In genomic region chr6:147043633-147044032, GRCm38 (mm10) we compare ENCODE assay signal across 8 mouse cellular contexts. TPM values are rescaled to one million over a fixed set of nuclear protein-coding genes. Genes with fewer than 3 reads are reported as not detected.
A peak's percentile ranks its signal among the peaks of the same experiment; 100 is the strongest.
DNase-seq lines count a peak whose midpoint lies in the region; ATAC-seq and TF ChIP-seq lines count a peak whose summit lies in the region.

No protein-coding gene starts in this region.

- intact Hi-C loops in heart, postnatal 14 days (cut with DNase I), result no loop called here

- H3K4me3 ChIP-seq in heart, embryonic 15.5 days, result peak overlapping the region; percentile 92
- H3K4me3 ChIP-seq in hindbrain, embryonic 16.5 days (ENCODE audit: low read length), result peak overlapping the region; percentile 91
- peak overlapping the region; percentile 57 for H3K4me3 ChIP-seq in myocyte

- 36% methylated on average over 7 of the region's 7 CpGs for WGBS in heart, embryonic 15.5 days
- WGBS in hindbrain, embryonic 16.5 days, result 62% methylated on average over 7 of the region's 7 CpGs

- H3K27me3 ChIP-seq in heart, embryonic 15.5 days, result no peaks in the 10 kb centered on the region
- no peaks in the 10 kb centered on the region for H3K27me3 ChIP-seq in hindbrain, embryonic 16.5 days (replicated peaks; ENCODE audit: control insufficient read depth, insufficient read depth, low read length)
- no peaks in the 10 kb centered on the region for H3K27me3 ChIP-seq in myocyte (ENCODE audit: control insufficient read depth, insufficient read depth, insufficient read length)

- H3K36me3 ChIP-seq in heart, embryonic 15.5 days, result peaks cover 25% of the 10 kb centered on the region
- peaks cover under 1% of the 10 kb centered on the region; the same call in 1 of the 2 replicates for H3K36me3 ChIP-seq in hindbrain, embryonic 16.5 days (ENCODE audit: control insufficient read depth, insufficient read depth, low read length)
- peaks cover 10% of the 10 kb centered on the region for H3K36me3 ChIP-seq in myocyte (ENCODE audit: control insufficient read depth, insufficient read depth)

- TF ChIP-seq POLR2A in brain, embryonic 14.5 days (IDR thresholded peaks at IDR 0.05; ENCODE audit: borderline replicate concordance, extremely low read depth, insufficient read depth, insufficient read length, poor library complexity, severe bottlenecking), result no peak
- no peak for TF ChIP-seq POLR2A in myocyte (IDR thresholded peaks at IDR 0.05; ENCODE audit: insufficient read length, low read depth)

- H3K4me2 ChIP-seq in heart, embryonic 15.5 days, result peak overlapping the region; percentile 69
- H3K4me2 ChIP-seq in hindbrain, embryonic 16.5 days (ENCODE audit: low read length), result peak overlapping the region; percentile 75
- H3K4me2 ChIP-seq in myocyte (ENCODE audit: low read depth), result peak overlapping the region; percentile 96

- no peak for ATAC-seq in heart, embryonic 15.5 days (replicated peaks; ENCODE audit: insufficient number of reproducible peaks, insufficient read depth, low FRiP score, low read depth)
- ATAC-seq in hindbrain, embryonic 16.5 days, result no peak

- H3K27ac ChIP-seq in heart, embryonic 15.5 days, result peak overlapping the region; percentile 91; the same call in 1 of the 2 replicates
- no peak overlapping the region for H3K27ac ChIP-seq in hindbrain, embryonic 16.5 days (ENCODE audit: low read depth, low read length)

- peaks cover 21% of the 10 kb centered on the region for H3K79me2 ChIP-seq in myocyte (ENCODE audit: control insufficient read depth, insufficient read depth)

- H3ac ChIP-seq in myocyte (ENCODE audit: control insufficient read depth, insufficient read length), result peak overlapping the region; percentile 46

- peaks cover 15% of the 10 kb centered on the region for H3K4me1 ChIP-seq in heart, embryonic 15.5 days (replicated peaks)
- H3K4me1 ChIP-seq in hindbrain, embryonic 16.5 days (ENCODE audit: control insufficient read depth, insufficient read depth, low read depth, low read length), result peaks cover 8% of the 10 kb centered on the region

- peak overlapping the region; percentile 92 for H3K9ac ChIP-seq in heart, embryonic 15.5 days
- no peak overlapping the region for H3K9ac ChIP-seq in hindbrain, embryonic 16.5 days (ENCODE audit: low read depth, low read length)

- no peak for TF ChIP-seq CTCF in brain, embryonic 14.5 days (IDR thresholded peaks at IDR 0.05; ENCODE audit: borderline replicate concordance, extremely low read depth, insufficient read depth, insufficient read length)

- no peak for DNase-seq in heart, postnatal 14 days
- DNase-seq in brain, embryonic 14.5 days (ENCODE audit: low read depth), result peak; percentile 6
- no peak for DNase-seq in layer of hippocampus, postnatal 25 days (ENCODE audit: extremely low spot score in 1 of 2, low spot score in 1 of 2)
- DNase-seq in layer of hippocampus, adult 8-10 months (ENCODE audit: low spot score in 2 of 2), result no peak
- DNase-seq in layer of hippocampus, adult 18-20 months (ENCODE audit: low spot score in 2 of 2), result no peak

- H3K9me3 ChIP-seq in heart, embryonic 15.5 days (replicated peaks), result no peaks in the 10 kb centered on the region
- no peaks in the 10 kb centered on the region for H3K9me3 ChIP-seq in hindbrain, embryonic 16.5 days (ENCODE audit: control insufficient read depth, low read length)

TF ChIP-seq in myocyte, 11 proteins besides CTCF, POLR2A, EP300 and RAD21:
- TF ChIP-seq MAX (IDR thresholded peaks at IDR 0.05; ENCODE audit: low read depth) (no peak), CEBPB (IDR thresholded peaks at IDR 0.05; ENCODE audit: insufficient read depth, poor library complexity, severe bottlenecking) (no peak), TCF3 (IDR thresholded peaks at IDR 0.05; ENCODE audit: insufficient read length, low read depth) (no peak), REST (IDR thresholded peaks at IDR 0.05; ENCODE audit: insufficient read depth, insufficient read length) (no peak), E2F4 (IDR thresholded peaks at IDR 0.05; ENCODE audit: insufficient read depth) (no peak), SRF (IDR thresholded peaks at IDR 0.05; ENCODE audit: control insufficient read depth, insufficient read length, low read depth) (no peak), TCF12 (IDR thresholded peaks at IDR 0.05; ENCODE audit: insufficient read depth, poor library complexity, severe bottlenecking) (no peak), MYOG (IDR thresholded peaks at IDR 0.05; ENCODE audit: control insufficient read depth in 1 of 3, insufficient read depth in 1 of 3, insufficient read length in 2 of 3, low read depth in 2 of 3) (no peak), MYOD1 (IDR thresholded peaks at IDR 0.05; ENCODE audit: control insufficient read depth in 1 of 3, insufficient read length in 2 of 3, low read depth in 2 of 3) (no peak), POLR2AphosphoS2 (IDR thresholded peaks at IDR 0.05; ENCODE audit: insufficient read length, low read depth) (no peak), USF1 (IDR thresholded peaks at IDR 0.05; ENCODE audit: low read depth) (no peak)

RNA-seq across cellular contexts. Expression of gene Mrps35, which starts 1.1 kb away (rescaled TPM):
- polyA plus RNA-seq in heart, embryonic 15.5 days (2015; fragmentation: Nextera tagmentation; extraction: Ambion mirVana), result 132 and 138 TPM in 2 replicates
- total RNA-seq in heart, postnatal 14 days (2021), result 100 to 1,000 TPM; 173 to 181 TPM
- 29.8 and 30.9 TPM in 2 replicates for polyA plus RNA-seq in brain, embryonic 14.5 days (2012; rRNA removed)
- 76.1 and 81.6 TPM in 2 replicates for polyA plus RNA-seq in hindbrain, embryonic 16.5 days (2015; fragmentation: Nextera tagmentation; extraction: Ambion mirVana)
- 44.9 TPM for polyA plus RNA-seq in myocyte (2012; fragmentation: generic; extraction: Trizol)
- 10 to 100 TPM; 44.4 to 47.3 TPM for total RNA-seq in layer of hippocampus, postnatal 25 days (2021)
- total RNA-seq in layer of hippocampus, adult 8-10 months (2022), result 10 to 100 TPM; 42.8 to 52.5 (median 45.9) TPM
- total RNA-seq in layer of hippocampus, adult 18-20 months (2021), result 10 to 100 TPM; 45.3 to 47.5 TPM

RNA-seq across cellular contexts. Expression of gene Rep15, which starts 11.2 kb away (rescaled TPM):
- polyA plus RNA-seq in heart, embryonic 15.5 days (2015; fragmentation: Nextera tagmentation; extraction: Ambion mirVana), result 0.67 and 0.74 TPM in 2 replicates
- total RNA-seq in heart, postnatal 14 days (2021), result 1 to 10 TPM in 1 of 2 experiments, under 1 TPM in 1; 0.68 to 1.2 TPM
- 0.58 and 0.66 TPM in 2 replicates for polyA plus RNA-seq in brain, embryonic 14.5 days (2012; rRNA removed)
- 0.54 and 0.82 TPM in 2 replicates for polyA plus RNA-seq in hindbrain, embryonic 16.5 days (2015; fragmentation: Nextera tagmentation; extraction: Ambion mirVana)
- polyA plus RNA-seq in myocyte (2012; fragmentation: generic; extraction: Trizol), result 0.90 TPM
- total RNA-seq in layer of hippocampus, postnatal 25 days (2021), result 1 to 10 TPM; 1.2 to 1.7 TPM
- total RNA-seq in layer of hippocampus, adult 8-10 months (2022), result 1 to 10 TPM in 3 of 4 experiments, under 1 TPM in 1; 0.91 to 2.2 (median 1.4) TPM
- 1 to 10 TPM; 1.1 TPM for total RNA-seq in layer of hippocampus, adult 18-20 months (2021)

RNA-seq across cellular contexts. Expression of gene Mansc4, which starts 43.2 kb away (rescaled TPM):
- 0.53 and 1.3 TPM in 2 replicates for polyA plus RNA-seq in heart, embryonic 15.5 days (2015; fragmentation: Nextera tagmentation; extraction: Ambion mirVana)
- total RNA-seq in heart, postnatal 14 days (2021), result not detected
- polyA plus RNA-seq in brain, embryonic 14.5 days (2012; rRNA removed), result 0.35 and 0.59 TPM in 2 replicates
- 0.65 and 0.81 TPM in 2 replicates for polyA plus RNA-seq in hindbrain, embryonic 16.5 days (2015; fragmentation: Nextera tagmentation; extraction: Ambion mirVana)
- 0.10 TPM for polyA plus RNA-seq in myocyte (2012; fragmentation: generic; extraction: Trizol)
- total RNA-seq in layer of hippocampus, postnatal 25 days (2021), result 1 to 10 TPM in 1 of 2 experiments, not detected in 1; 1.0 TPM
- total RNA-seq in layer of hippocampus, adult 8-10 months (2022), result under 1 TPM in 1 of 4 experiments, not detected in 3; 0.34 TPM
- total RNA-seq in layer of hippocampus, adult 18-20 months (2021), result under 1 TPM; 0.48 to 0.67 TPM

RNA-seq across cellular contexts. Expression of gene Klhl42, which starts 47.5 kb away (rescaled TPM):
- polyA plus RNA-seq in heart, embryonic 15.5 days (2015; fragmentation: Nextera tagmentation; extraction: Ambion mirVana), result 3.5 and 5.5 TPM in 2 replicates
- 1 to 10 TPM; 8.2 to 8.7 TPM for total RNA-seq in heart, postnatal 14 days (2021)
- 10.9 and 13.0 TPM in 2 replicates for polyA plus RNA-seq in brain, embryonic 14.5 days (2012; rRNA removed)
- 6.3 and 8.2 TPM in 2 replicates for polyA plus RNA-seq in hindbrain, embryonic 16.5 days (2015; fragmentation: Nextera tagmentation; extraction: Ambion mirVana)
- polyA plus RNA-seq in myocyte (2012; fragmentation: generic; extraction: Trizol), result 2.2 TPM
- 10 to 100 TPM; 20.5 to 21.9 TPM for total RNA-seq in layer of hippocampus, postnatal 25 days (2021)
- 10 to 100 TPM; 18.3 to 24.1 (median 21.6) TPM for total RNA-seq in layer of hippocampus, adult 8-10 months (2022)
- total RNA-seq in layer of hippocampus, adult 18-20 months (2021), result 10 to 100 TPM; 19.6 to 20.0 TPM
